In the genomic region with DNA sequence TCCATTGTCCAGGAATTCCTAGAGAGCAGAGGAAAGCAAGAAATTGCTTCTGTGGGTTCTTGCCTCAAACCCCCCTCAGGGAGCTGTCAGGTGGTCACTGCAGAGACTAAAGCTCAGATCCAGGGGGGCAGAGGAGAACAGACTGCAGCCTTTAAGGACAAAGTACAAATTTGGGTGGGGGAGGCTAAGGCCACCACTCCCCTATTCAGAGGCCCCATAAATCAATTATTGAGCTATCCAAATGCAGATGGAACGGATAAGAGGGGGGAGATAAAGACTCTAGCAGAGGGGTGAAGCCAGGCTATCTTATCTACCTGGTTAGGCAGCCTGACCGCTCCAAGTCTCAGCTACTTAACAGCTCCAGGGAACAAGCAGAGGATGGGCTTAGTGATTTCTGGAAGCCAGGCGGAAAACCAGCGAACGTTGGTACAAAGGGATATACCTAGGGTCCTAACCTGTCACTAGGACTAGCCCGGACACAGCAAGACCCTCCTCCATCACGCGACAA, we compare ENCODE assay signal across 8 mouse cellular contexts. TPM values are rescaled to one million over a fixed set of nuclear protein-coding genes. Genes with fewer than 3 reads are reported as not detected.
DNase-seq lines count a peak whose midpoint lies in the region; ATAC-seq lines count a peak whose summit lies in the region.

No protein-coding gene starts in this region.

- H3K27me3 ChIP-seq in neural tube, embryonic 11.5 days (ENCODE audit: control insufficient read depth, insufficient read depth, low read length), result no peaks in the 10 kb centered on the region
- H3K27me3 ChIP-seq in liver, embryonic 13.5 days, result 0 out of 2 replicates have a peak, but pooled peaks cover 4% of the 10 kb centered on the region
- H3K27me3 ChIP-seq in stomach, embryonic 16.5 days (ENCODE audit: control insufficient read depth, insufficient read depth, low read length), result no peaks in the 10 kb centered on the region

- no peak for ATAC-seq in neural tube, embryonic 11.5 days (ENCODE audit: insufficient read depth, low FRiP score, low TSS enrichment)
- ATAC-seq in liver, embryonic 13.5 days (ENCODE audit: low read depth), result no peak
- no peak for ATAC-seq in stomach, embryonic 16.5 days (ENCODE audit: insufficient read depth, low FRiP score)

- H3K4me1 ChIP-seq in neural tube, embryonic 11.5 days (ENCODE audit: control insufficient read depth, insufficient read depth, low read length), result peaks cover 50% of the 10 kb centered on the region
- peaks cover 91% of the 10 kb centered on the region for H3K4me1 ChIP-seq in liver, embryonic 13.5 days (replicated peaks)
- H3K4me1 ChIP-seq in stomach, embryonic 16.5 days (ENCODE audit: control insufficient read depth, insufficient read depth, low read length), result peaks cover 61% of the 10 kb centered on the region

- WGBS in neural tube, embryonic 11.5 days, result 19% methylated on average over 8 of the region's 8 CpGs
- WGBS in liver, embryonic 13.5 days (ENCODE audit: insufficient replicate concordance), result 50% methylated on average over 8 of the region's 8 CpGs
- WGBS in stomach, embryonic 16.5 days, result 22% methylated on average over 8 of the region's 8 CpGs

- peaks cover 4% of the 10 kb centered on the region for H3K36me3 ChIP-seq in neural tube, embryonic 11.5 days (ENCODE audit: control insufficient read depth, insufficient read depth, low read length)
- H3K36me3 ChIP-seq in liver, embryonic 13.5 days, result peaks cover 31% of the 10 kb centered on the region
- no peaks in the 10 kb centered on the region for H3K36me3 ChIP-seq in stomach, embryonic 16.5 days (ENCODE audit: control insufficient read depth, insufficient read depth, low read length)

- peak overlapping the region; percentile 100 for H3K27ac ChIP-seq in neural tube, embryonic 11.5 days (ENCODE audit: low read depth, low read length)
- H3K27ac ChIP-seq in liver, embryonic 13.5 days, result peak overlapping the region; percentile 100
- peak overlapping the region; percentile 100 for H3K27ac ChIP-seq in stomach, embryonic 16.5 days (ENCODE audit: low read length)

- peak overlapping the region; percentile 100 for H3K9ac ChIP-seq in neural tube, embryonic 11.5 days (ENCODE audit: low read length)
- H3K9ac ChIP-seq in liver, embryonic 13.5 days, result peak overlapping the region; percentile 100
- H3K9ac ChIP-seq in stomach, embryonic 16.5 days (ENCODE audit: low read length), result peak overlapping the region; percentile 79

- peak; percentile 21 for DNase-seq in embryo, embryonic 10.5 days (ENCODE audit: low spot score)
- no peak for DNase-seq in embryo, embryonic 11 days
- no peak for DNase-seq in neural tube, embryonic 11.5 days (ENCODE audit: low spot score)
- DNase-seq in neural tube, embryonic 10.5 days (ENCODE audit: extremely low spot score, low spot score), result no peak
- DNase-seq in liver, embryonic 13.5 days, result no peak
- no peak for DNase-seq in frontal cortex, postnatal 36 days (ENCODE audit: low spot score in 2 of 2)
- no peak for DNase-seq in right cerebral cortex, postnatal 10 days (ENCODE audit: low spot score in 2 of 2)

- no peaks in the 10 kb centered on the region for H3K9me3 ChIP-seq in neural tube, embryonic 11.5 days (ENCODE audit: control insufficient read depth, low read length)
- no peaks in the 10 kb centered on the region for H3K9me3 ChIP-seq in liver, embryonic 13.5 days (replicated peaks)
- no peaks in the 10 kb centered on the region for H3K9me3 ChIP-seq in stomach, embryonic 16.5 days (replicated peaks; ENCODE audit: control insufficient read depth, low read length)

- H3K4me2 ChIP-seq in neural tube, embryonic 11.5 days (ENCODE audit: low read depth), result peak overlapping the region; percentile 100
- H3K4me2 ChIP-seq in liver, embryonic 13.5 days, result peak overlapping the region; percentile 100
- peak overlapping the region; percentile 97 for H3K4me2 ChIP-seq in stomach, embryonic 16.5 days (ENCODE audit: low read depth, low read length)

- H3K4me3 ChIP-seq in neural tube, embryonic 11.5 days (ENCODE audit: low read depth, low read length), result peak overlapping the region; percentile 84
- peak overlapping the region; percentile 96 for H3K4me3 ChIP-seq in liver, embryonic 13.5 days (replicated peaks)
- H3K4me3 ChIP-seq in stomach, embryonic 16.5 days (replicated peaks; ENCODE audit: low read length), result peak overlapping the region; percentile 63

RNA-seq across cellular contexts. Expression of gene Rhof, which starts 2.4 kb away (rescaled TPM):
- 1.6 and 2.6 TPM in 2 replicates for polyA plus RNA-seq in neural tube, embryonic 11.5 days (2014; fragmentation: Nextera tagmentation; extraction: Ambion mirVana)
- 2.5 and 3.4 TPM in 2 replicates for polyA plus RNA-seq in liver, embryonic 13.5 days (2015; fragmentation: Nextera tagmentation; extraction: Ambion mirVana)
- 2.6 and 3.7 TPM in 2 replicates for polyA plus RNA-seq in stomach, embryonic 16.5 days (2015; fragmentation: Nextera tagmentation; extraction: Ambion mirVana)

RNA-seq across cellular contexts. Expression of gene Setd1b, which starts 7.1 kb away (rescaled TPM):
- 10.9 and 12.2 TPM in 2 replicates for polyA plus RNA-seq in neural tube, embryonic 11.5 days (2014; fragmentation: Nextera tagmentation; extraction: Ambion mirVana)
- polyA plus RNA-seq in liver, embryonic 13.5 days (2015; fragmentation: Nextera tagmentation; extraction: Ambion mirVana), result 3.4 and 3.8 TPM in 2 replicates
- 6.7 and 7.7 TPM in 2 replicates for polyA plus RNA-seq in stomach, embryonic 16.5 days (2015; fragmentation: Nextera tagmentation; extraction: Ambion mirVana)

RNA-seq across cellular contexts. Expression of gene Psmd9, which starts 34.3 kb away (rescaled TPM):
- polyA plus RNA-seq in neural tube, embryonic 11.5 days (2014; fragmentation: Nextera tagmentation; extraction: Ambion mirVana), result 68.3 and 69.0 TPM in 2 replicates
- polyA plus RNA-seq in liver, embryonic 13.5 days (2015; fragmentation: Nextera tagmentation; extraction: Ambion mirVana), result 76.0 and 76.3 TPM in 2 replicates
- 67.5 and 71.0 TPM in 2 replicates for polyA plus RNA-seq in stomach, embryonic 16.5 days (2015; fragmentation: Nextera tagmentation; extraction: Ambion mirVana)

RNA-seq across cellular contexts. Expression of gene Hpd, which starts 47.6 kb away (rescaled TPM):
- not detected in 2 replicates for polyA plus RNA-seq in neural tube, embryonic 11.5 days (2014; fragmentation: Nextera tagmentation; extraction: Ambion mirVana)
- 12.4 and 15.2 TPM in 2 replicates for polyA plus RNA-seq in liver, embryonic 13.5 days (2015; fragmentation: Nextera tagmentation; extraction: Ambion mirVana)
- 3.3 and 4.1 TPM in 2 replicates for polyA plus RNA-seq in stomach, embryonic 16.5 days (2015; fragmentation: Nextera tagmentation; extraction: Ambion mirVana)
